Comparison of ENCODE assay signal across 8 mouse cellular contexts in the genomic region with DNA sequence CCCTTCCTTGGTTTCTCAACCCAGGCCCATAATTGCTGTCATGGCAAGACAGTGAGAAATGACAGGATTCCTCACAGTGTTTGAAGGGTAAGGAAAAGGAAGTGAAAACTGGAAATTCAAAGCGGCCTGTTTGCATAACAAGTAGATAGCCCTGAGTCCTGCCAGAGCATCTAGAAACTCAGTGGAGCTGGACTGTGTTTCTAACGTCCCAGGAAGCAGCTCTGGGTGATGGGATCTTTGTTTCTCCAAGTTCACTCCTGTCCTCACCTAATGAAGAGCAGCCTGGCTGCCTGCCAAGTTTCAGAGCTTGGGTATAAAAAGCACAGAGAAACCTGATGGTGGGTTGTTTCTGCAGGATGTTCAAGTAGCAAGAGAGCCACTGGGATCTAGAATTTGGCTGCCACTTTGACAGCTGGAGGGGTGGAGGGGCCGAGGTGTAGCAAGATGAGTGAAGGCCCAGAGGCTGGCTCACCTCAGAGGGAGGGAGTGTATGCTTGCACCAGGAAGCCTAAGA.
DNase-seq lines count a peak whose midpoint lies in the region; ATAC-seq and TF ChIP-seq lines count a peak whose summit lies in the region.

No protein-coding gene starts in this region.

- H3K4me3 ChIP-seq in layer of hippocampus, adult 2 months: no peak overlapping the region
- H3K4me3 ChIP-seq in bone marrow macrophage, adult 2 months (ENCODE audit: insufficient read depth, low read length): no peak overlapping the region

- H3K4me1 ChIP-seq in bone marrow macrophage, adult 2 months (ENCODE audit: control insufficient read depth, insufficient read depth, low read length): peaks cover 27% of the 10 kb centered on the region

- intact Hi-C loops in heart, postnatal 10 days (cut with DNase I): loop anchor here (2.0 kb wide), 1 partner anchor 112 kb away; a partner anchor contains a TSS

- no peak for TF ChIP-seq CTCF in layer of hippocampus, adult 2 months (conservative IDR thresholded peaks at IDR 0.05)
- no peak for TF ChIP-seq CTCF in bone marrow macrophage, adult 2 months (IDR thresholded peaks at IDR 0.05; ENCODE audit: low read depth, low read length)

- no peak for DNase-seq in layer of hippocampus, adult 2 months (ENCODE audit: low spot score in 2 of 2)
- DNase-seq in layer of hippocampus, postnatal 25 days (ENCODE audit: extremely low spot score in 1 of 2, low spot score in 1 of 2): no peak
- peak; percentile 55 to 59 for DNase-seq in heart, postnatal 10 days
- DNase-seq in lung, postnatal 4 days: peak; percentile 30 to 50
- DNase-seq in embryo, embryonic 11 days: no peak

- ATAC-seq in megakaryocyte-erythroid progenitor cell, adult 5-6 weeks (replicated peaks; ENCODE audit: low FRiP score, low TSS enrichment, poor library complexity, severe bottlenecking): no peak
- ATAC-seq in inflammation-experienced regulatory T-cells, adult 6 months: no peak

- TF ChIP-seq POLR2A in bone marrow macrophage, adult 2 months (IDR thresholded peaks at IDR 0.05; ENCODE audit: borderline replicate concordance, low read depth, low read length): no peak

- H3K27ac ChIP-seq in layer of hippocampus, adult 2 months: peak overlapping the region; percentile 78
- peak overlapping the region; percentile 56 for H3K27ac ChIP-seq in bone marrow macrophage, adult 2 months (ENCODE audit: insufficient read depth, low read depth, low read length)

Comparison
In these comparisons a context has a peak if more than half of its experiments do, and no peak if none do; other contexts are left out.
1. DNase-seq: peak in heart, postnatal 10 days (2 of 2) and lung, postnatal 4 days (2 of 2); none in layer of hippocampus, adult 2 months (0 of 2), layer of hippocampus, postnatal 25 days (0 of 2) and embryo, embryonic 11 days (single experiment).